8 mouse cellular contexts compared by ENCODE assay signal in genomic region chr10:93297774-93298173, GRCm38 (mm10). TPM values are rescaled to one million over a fixed set of nuclear protein-coding genes. Genes with fewer than 3 reads are reported as not detected.
A peak's percentile ranks its signal among the peaks of the same experiment; 100 is the strongest.
DNase-seq lines count a peak whose midpoint lies in the region; ATAC-seq lines count a peak whose summit lies in the region.

No protein-coding gene starts in this region.

- peak; percentile 36 for DNase-seq in adrenal gland, adult 2 months
- DNase-seq in adrenal gland, postnatal 36 days = no peak
- DNase-seq in right cerebral cortex, adult 18-20 months = peak; percentile 29
- no peak for DNase-seq in right cerebral cortex, postnatal 4 days
- no peak for DNase-seq in spleen, postnatal 4 days (ENCODE audit: low spot score in 2 of 2)

- no peaks in the 10 kb centered on the region for H3K27me3 ChIP-seq in kidney, embryonic 14.5 days (ENCODE audit: control insufficient read depth, insufficient read depth, low read length)
- H3K27me3 ChIP-seq in stomach, embryonic 16.5 days (ENCODE audit: control insufficient read depth, insufficient read depth, low read length) = no peaks in the 10 kb centered on the region
- no peaks in the 10 kb centered on the region for H3K27me3 ChIP-seq in hindbrain, embryonic 13.5 days

- H3K9me3 ChIP-seq in kidney, embryonic 14.5 days (ENCODE audit: control insufficient read depth, low read length) = no peaks in the 10 kb centered on the region
- H3K9me3 ChIP-seq in stomach, embryonic 16.5 days (replicated peaks; ENCODE audit: control insufficient read depth, low read length) = no peaks in the 10 kb centered on the region
- no peaks in the 10 kb centered on the region for H3K9me3 ChIP-seq in hindbrain, embryonic 13.5 days

- H3K4me1 ChIP-seq in kidney, embryonic 14.5 days (ENCODE audit: control insufficient read depth, insufficient read depth, low read length) = peaks cover 33% of the 10 kb centered on the region
- peaks cover 4% of the 10 kb centered on the region; the same call in 1 of the 2 replicates for H3K4me1 ChIP-seq in stomach, embryonic 16.5 days (ENCODE audit: control insufficient read depth, insufficient read depth, low read length)
- peaks cover 9% of the 10 kb centered on the region; the same call in 1 of the 2 replicates for H3K4me1 ChIP-seq in hindbrain, embryonic 13.5 days (replicated peaks)

- H3K27ac ChIP-seq in kidney, embryonic 14.5 days (ENCODE audit: low read depth, low read length) = peak overlapping the region; percentile 59; the same call in 1 of the 2 replicates
- no peak overlapping the region for H3K27ac ChIP-seq in stomach, embryonic 16.5 days (ENCODE audit: low read length)
- no peak overlapping the region; the same call in 1 of the 2 replicates for H3K27ac ChIP-seq in hindbrain, embryonic 13.5 days

- H3K4me3 ChIP-seq in kidney, embryonic 14.5 days (ENCODE audit: low read length) = no peak overlapping the region
- H3K4me3 ChIP-seq in stomach, embryonic 16.5 days (replicated peaks; ENCODE audit: low read length) = no peak overlapping the region
- no peak overlapping the region for H3K4me3 ChIP-seq in hindbrain, embryonic 13.5 days

- H3K4me2 ChIP-seq in kidney, embryonic 14.5 days (replicated peaks; ENCODE audit: low read depth, low read length) = no peak overlapping the region
- H3K4me2 ChIP-seq in stomach, embryonic 16.5 days (ENCODE audit: low read depth, low read length) = no peak overlapping the region
- no peak overlapping the region for H3K4me2 ChIP-seq in hindbrain, embryonic 13.5 days

- no peak overlapping the region for H3K9ac ChIP-seq in kidney, embryonic 14.5 days (ENCODE audit: low read depth, low read length)
- 0 out of 2 replicates have a peak overlapping the region, but pooled peaks have one; percentile 17 for H3K9ac ChIP-seq in stomach, embryonic 16.5 days (ENCODE audit: low read length)
- H3K9ac ChIP-seq in hindbrain, embryonic 13.5 days = no peak overlapping the region

- WGBS in kidney, embryonic 14.5 days = 51% methylated on average over 5 of the region's 5 CpGs
- 40% methylated on average over 5 of the region's 5 CpGs for WGBS in stomach, embryonic 16.5 days
- WGBS in hindbrain, embryonic 13.5 days = 40% methylated on average over 5 of the region's 5 CpGs

- H3K36me3 ChIP-seq in kidney, embryonic 14.5 days (ENCODE audit: control insufficient read depth, insufficient read depth, low read length) = no peaks in the 10 kb centered on the region
- no peaks in the 10 kb centered on the region for H3K36me3 ChIP-seq in stomach, embryonic 16.5 days (ENCODE audit: control insufficient read depth, insufficient read depth, low read length)
- H3K36me3 ChIP-seq in hindbrain, embryonic 13.5 days = no peaks in the 10 kb centered on the region

- ATAC-seq in kidney, embryonic 14.5 days (ENCODE audit: low FRiP score, low TSS enrichment) = no peak
- peak; percentile 47; the same call in 1 of the 2 replicates for ATAC-seq in stomach, embryonic 16.5 days (ENCODE audit: insufficient read depth, low FRiP score)
- no peak for ATAC-seq in hindbrain, embryonic 13.5 days (ENCODE audit: low FRiP score)

RNA-seq across cellular contexts. Expression of gene Elk3, which starts 13.2 kb away (rescaled TPM):
- total RNA-seq in adrenal gland, adult 2 months (2021) = 10 to 100 TPM; 31.1 to 51.5 TPM
- polyA plus RNA-seq in adrenal gland, adult 2 months (2012; rRNA removed) = 54.3 and 59.5 TPM in 2 replicates
- total RNA-seq in adrenal gland, postnatal 36 days (2021) = 10 to 100 TPM; 40.2 to 42.0 TPM
- 43.4 and 49.1 TPM in 2 replicates for polyA plus RNA-seq in kidney, embryonic 14.5 days (2014; fragmentation: Nextera tagmentation; extraction: Ambion mirVana)
- 19.1 and 23.6 TPM in 2 replicates for polyA plus RNA-seq in stomach, embryonic 16.5 days (2015; fragmentation: Nextera tagmentation; extraction: Ambion mirVana)
- polyA plus RNA-seq in hindbrain, embryonic 13.5 days (2015; fragmentation: Nextera tagmentation; extraction: Ambion mirVana) = 10.4 and 13.0 TPM in 2 replicates

Comparison
In these comparisons a context has a peak if more than half of its experiments do, and no peak if none do; other contexts are left out.
1. DNase-seq: peak in adrenal gland, adult 2 months (single experiment) and right cerebral cortex, adult 18-20 months (single experiment); none in adrenal gland, postnatal 36 days (0 of 2), right cerebral cortex, postnatal 4 days (single experiment) and spleen, postnatal 4 days (0 of 2).